Mouse (Mus musculus): ENCODE results near the gene Adora1. TPM values are rescaled to one million over a fixed set of nuclear protein-coding genes. Genes with fewer than 3 reads are reported as not detected.

Gene Adora1
- total RNA-seq, 2 experiments from 2014 or later = 75.5 to 76.4 TPM

DNA sequence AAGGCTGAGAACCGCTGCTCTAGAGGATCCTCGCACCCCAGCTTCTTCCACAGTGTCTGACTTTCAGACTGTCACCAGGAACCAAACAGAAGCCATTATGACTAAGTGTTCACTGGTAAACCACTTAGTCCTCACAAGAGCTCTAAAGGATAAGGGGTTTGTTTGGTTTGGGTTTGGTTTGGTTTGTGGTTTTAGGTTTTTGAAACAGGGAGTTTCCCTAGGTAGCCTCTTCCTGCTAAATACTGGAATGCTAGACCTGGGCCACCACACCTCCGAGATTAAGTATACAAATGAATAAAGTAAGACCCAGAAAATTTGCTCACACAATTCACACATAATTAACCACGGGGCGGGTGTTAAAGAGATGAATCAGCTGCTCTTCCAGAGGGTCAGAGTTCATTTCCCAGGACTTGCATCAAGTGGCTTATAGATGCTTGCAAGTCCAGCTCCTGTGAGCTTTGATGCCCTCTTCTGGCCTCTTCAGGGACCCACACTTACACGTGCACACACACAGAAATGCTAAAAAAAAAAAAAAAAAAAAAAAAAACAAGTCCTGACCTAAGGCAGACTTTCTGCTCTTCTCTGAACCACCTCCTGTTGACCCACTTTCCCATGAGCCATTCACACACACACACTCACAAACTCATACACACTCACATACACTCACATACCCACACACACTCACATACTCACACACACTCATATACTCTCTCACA is 72.6 kb downstream of the Adora1 start:
- intact Hi-C loops (cut with DNase I) = no loop called here
- DNase-seq = no peak

DNA sequence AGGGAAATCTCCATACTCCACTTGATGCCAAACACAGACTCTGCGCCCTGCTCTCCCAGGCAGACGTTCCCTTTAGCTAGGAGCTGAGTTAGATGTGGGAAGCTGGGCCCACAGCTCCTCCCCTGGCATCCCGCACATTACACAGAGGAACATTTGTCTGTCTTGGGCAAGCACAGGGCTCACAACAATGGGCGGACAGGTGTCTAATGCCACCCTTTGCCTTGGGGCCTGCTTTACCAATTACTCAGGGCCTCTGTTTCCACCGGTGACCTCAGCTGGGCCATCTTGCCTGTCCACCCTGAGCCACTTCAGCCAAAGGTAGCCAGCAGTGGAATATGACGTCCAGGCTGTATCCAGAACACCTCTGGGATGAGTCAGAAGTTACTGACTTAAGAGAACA is 73.8 kb downstream of the Adora1 start:
- intact Hi-C loops (cut with DNase I) = no loop called here
- no peak for DNase-seq

DNA sequence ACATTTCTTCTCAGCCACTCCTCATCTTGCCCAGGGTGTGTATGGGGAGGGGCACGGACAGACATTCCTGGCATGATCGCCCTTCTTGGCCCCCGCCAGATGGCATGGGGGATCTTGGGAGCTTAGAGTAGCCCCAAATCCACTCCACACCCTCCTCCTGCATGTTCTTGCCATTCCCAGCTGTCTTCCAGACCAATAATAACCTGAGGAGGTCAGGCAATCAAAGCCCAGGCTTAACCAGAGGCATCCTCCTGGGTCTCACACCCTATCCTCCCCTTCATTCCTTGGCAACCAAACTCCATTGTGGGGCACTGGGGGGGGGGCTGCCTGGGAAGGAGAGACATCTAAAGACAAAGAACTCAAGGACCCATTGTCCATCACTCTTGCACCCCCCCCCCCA is 74.8 kb downstream of the Adora1 start:
- intact Hi-C loops (cut with DNase I) = no loop called here

DNA sequence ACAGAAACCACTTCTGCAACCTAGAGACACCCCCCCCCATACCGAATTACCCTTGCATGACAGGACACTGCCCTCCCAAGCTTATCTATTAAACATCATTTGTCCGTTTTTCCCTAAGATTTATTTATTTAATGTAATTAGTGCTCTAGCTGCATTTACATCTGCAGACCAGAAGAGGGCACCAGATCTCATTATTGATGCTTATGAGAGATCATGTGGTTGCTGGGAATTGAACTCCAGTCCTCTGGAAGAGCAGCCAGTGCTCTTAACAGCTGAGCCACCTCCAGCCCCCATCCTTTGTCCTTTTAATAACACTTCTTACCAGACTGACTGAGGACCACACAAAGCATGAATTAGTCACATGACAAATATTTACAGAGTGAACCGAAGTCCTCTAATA is 80.6 kb downstream of the Adora1 start:
- no peak for DNase-seq
- intact Hi-C loops (cut with DNase I) = loop anchor here (5.0 kb wide), 3 partner anchors 48 to 178 kb away; partner anchors contain the start of gene Ppfia4

More for the DNA sequence above, 74.8 kb downstream of the Adora1 start:
- no peak for DNase-seq

DNA sequence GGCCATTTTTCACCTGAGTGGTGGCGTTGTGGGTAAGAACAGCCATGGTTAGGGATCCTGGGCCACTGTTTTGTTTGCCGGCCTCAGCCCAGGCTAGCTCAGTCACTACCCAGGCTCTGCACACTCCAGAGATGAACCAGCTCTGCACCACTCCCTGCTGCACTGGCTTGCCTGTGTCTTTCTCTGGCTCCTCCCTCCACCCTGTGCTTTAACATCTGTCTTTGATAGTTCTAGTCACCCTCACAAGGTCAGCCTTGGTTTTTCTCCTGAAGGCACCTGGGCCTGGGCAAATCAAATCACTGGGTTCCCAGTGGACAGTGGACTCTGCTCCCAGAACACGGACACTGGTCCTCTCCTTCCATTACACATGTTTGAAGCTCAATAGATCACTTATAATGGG is 81.1 kb downstream of the Adora1 start:
- DNase-seq = no peak
- intact Hi-C loops (cut with DNase I) = loop anchor here (5.0 kb wide), 3 partner anchors 48 to 178 kb away; partner anchors contain the start of gene Ppfia4

DNA sequence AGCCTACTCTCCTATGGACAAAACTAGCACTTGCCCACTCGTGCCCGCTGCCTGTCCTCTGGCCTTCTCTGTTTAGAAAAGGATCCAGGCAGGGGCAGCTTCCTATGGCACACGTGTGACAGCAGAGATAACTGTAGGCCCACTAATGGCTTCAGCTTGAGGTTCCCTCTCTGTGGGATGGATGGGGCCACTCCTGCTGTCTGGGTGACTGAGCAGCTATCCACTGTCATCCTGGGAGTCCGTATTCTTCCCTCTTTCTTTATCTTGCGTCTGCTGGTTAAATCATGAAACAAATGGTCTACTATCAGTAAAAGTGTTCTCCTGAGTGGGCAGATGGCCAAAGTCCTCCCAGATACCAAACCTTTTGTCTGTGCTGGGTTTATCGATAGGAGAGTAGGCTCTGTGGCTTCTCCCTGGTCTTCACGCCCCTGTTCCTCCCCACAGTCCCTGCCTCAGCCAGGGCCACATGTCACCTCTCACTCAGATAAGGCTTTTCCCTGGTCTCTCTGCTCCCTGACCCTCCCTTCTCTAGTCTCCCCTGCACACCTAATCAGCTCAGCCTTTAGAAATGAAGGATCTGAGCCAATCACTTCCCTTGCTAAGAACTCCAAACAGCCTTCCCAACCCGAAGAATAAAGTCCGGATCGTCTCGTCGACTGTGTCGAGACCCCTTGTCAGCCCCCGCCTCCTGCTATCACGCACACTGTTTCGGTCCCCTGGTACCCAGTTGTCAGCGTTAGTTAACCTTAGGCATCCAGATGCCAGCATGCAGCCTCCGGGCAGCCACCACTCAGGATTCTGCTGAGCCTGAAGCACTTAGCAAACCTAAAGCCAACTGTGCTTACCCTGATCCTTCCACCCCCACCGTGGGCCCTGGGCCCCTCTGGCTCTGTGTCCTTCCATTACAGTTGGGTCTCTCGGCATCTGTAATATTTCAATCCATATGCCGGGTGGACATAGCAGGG is 82.3 kb downstream of the Adora1 start:
- DNase-seq = no peak
- intact Hi-C loops (cut with DNase I) = loop anchor here (5.0 kb wide), 3 partner anchors 49 to 179 kb away; partner anchors contain the start of gene Ppfia4

DNA sequence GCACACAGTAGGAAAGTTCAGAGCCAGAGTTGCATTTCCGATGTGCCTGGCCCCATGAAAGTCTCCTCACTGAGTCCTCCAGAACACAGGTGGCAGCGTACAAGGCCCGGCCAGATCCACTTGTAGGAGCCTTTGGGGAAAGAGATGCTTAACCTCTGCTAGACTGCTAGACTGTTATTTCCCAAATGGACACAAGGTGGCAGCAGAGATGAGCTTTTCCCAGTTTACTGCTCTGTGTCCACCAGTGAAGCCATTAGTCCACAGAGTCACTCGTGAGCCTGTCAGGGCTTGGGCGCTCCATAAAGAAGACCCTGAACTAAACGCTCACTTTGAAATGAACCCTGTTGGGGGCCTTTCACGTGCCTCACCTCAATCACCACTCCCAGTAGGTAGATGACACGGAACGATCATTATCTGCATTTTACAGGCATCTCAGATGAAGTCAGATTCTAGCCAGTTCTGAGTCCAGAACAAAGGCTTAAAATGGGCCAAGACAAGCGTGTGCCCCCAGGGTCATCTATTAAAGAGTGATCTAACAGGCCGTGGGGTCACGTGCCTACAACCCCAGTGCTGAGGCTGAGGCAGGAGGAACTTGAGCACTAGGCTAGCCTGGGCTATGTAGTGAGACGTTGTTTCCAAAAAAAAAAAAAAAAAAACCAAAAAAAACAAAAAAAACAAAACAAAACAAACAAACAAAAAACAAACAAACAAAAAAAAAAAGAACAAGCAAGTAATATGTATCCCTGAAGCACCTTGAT is 83.4 kb downstream of the Adora1 start:
- intact Hi-C loops (cut with DNase I) = loop anchor here (5.0 kb wide), 3 partner anchors 50 to 180 kb away; partner anchors contain the start of gene Ppfia4
- peak; percentile 80 for DNase-seq

DNA sequence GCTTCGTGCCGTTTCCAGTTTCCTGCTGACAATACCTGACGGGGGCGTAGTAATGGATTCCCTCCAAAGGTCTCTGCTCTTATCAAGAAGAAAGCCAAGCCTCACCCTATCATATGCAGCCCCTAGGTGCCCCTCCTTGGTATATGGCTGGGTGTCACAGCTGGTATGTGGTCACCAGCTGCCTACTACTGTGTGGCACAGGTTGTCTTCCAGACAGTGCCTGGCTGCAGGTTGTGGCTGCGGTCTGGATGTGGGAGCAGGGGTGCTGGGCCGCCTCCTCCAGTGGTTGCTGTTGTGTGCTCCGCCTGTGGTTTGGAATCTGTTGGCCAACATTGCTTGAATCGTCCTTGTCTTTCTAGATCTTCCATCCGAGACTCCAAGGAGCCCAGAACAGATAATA is 84.5 kb downstream of the Adora1 start:
- intact Hi-C loops (cut with DNase I) = loop anchor here (5.0 kb wide), 3 partner anchors 52 to 182 kb away; partner anchors contain the start of gene Ppfia4

DNA sequence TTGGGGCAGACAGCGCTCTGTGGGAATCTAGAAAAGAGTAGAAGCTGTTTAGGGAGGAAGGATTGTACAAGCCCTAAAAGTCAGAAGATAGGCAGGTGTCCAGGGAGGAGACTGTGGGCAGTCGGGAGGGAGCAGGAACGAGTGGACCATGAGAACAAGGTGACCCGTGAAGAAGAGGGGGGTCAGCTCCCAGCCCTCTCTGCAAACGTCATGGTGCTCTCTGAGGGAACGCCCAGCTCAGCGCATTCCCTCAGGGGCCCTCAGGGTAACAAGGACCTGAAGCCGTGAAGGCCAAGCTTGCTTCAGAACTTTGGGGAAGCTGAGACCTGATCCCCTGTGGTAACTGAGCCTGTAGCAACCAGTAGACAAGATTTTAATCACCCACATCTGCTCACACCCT is 85.2 kb downstream of the Adora1 start:
- intact Hi-C loops (cut with DNase I) = loop anchor here (5.0 kb wide), 3 partner anchors 52 to 182 kb away; partner anchors contain the start of gene Ppfia4
- DNase-seq = no peak

More for the DNA sequence above, 84.5 kb downstream of the Adora1 start:
- DNase-seq = no peak

Other genes with a start within 250 kb of the Adora1 start
- gene Fmod, start 198.2 kb downstream of the Adora1 start, total RNA-seq (2021) = 10 to 100 TPM; 19.0 to 20.0 TPM
- gene Btg2, start 156.3 kb downstream of the Adora1 start, total RNA-seq (2021) = 1 to 10 TPM; 7.9 to 8.1 TPM
- under 1 TPM; 0.48 to 0.54 TPM for gene Chit1, start 124.2 kb downstream of the Adora1 start, total RNA-seq (2021)
- gene Chil1, start 53.3 kb downstream of the Adora1 start, total RNA-seq (2021) = 1 to 10 TPM; 1.1 to 2.0 TPM
- under 1 TPM in 1 of 2 experiments, not detected in 1; 0.18 TPM for gene Mybph, start 42.0 kb downstream of the Adora1 start, total RNA-seq (2021)
- gene Myog, start 54.6 kb upstream of the Adora1 start, total RNA-seq (2021) = not detected
- 10 to 100 TPM; 62.6 to 72.1 TPM for gene Ppfia4, start 97.5 kb upstream of the Adora1 start, total RNA-seq (2021)
- gene Tmem183a, start 126.5 kb upstream of the Adora1 start, total RNA-seq (2021) = 100 to 1,000 TPM; 110 to 122 TPM
- not detected for gene 4933406M09Rik, start 150.5 kb upstream of the Adora1 start, total RNA-seq (2021)
- 10 to 100 TPM; 13.1 to 18.5 TPM for gene Cyb5r1, start 170.1 kb upstream of the Adora1 start, total RNA-seq (2021)
- 10 to 100 TPM; 55.4 to 57.5 TPM for gene Adipor1, start 179.9 kb upstream of the Adora1 start, total RNA-seq (2021)
- 10 to 100 TPM; 37.1 to 38.7 TPM for gene Klhl12, start 220.1 kb upstream of the Adora1 start, total RNA-seq (2021)